8 mouse cellular contexts compared by ENCODE assay signal in genomic region chr7:30090092-30090969, GRCm38 (mm10). TPM values are rescaled to one million over a fixed set of nuclear protein-coding genes. Genes with fewer than 3 reads are reported as not detected.
DNase-seq lines count a peak whose midpoint lies in the region; ATAC-seq lines count a peak whose summit lies in the region.

Gm26920 (minus strand) TSS chr7:30090410.
Zfp566 (minus strand) TSS chr7:30090527.

- H3K27me3 ChIP-seq in hindbrain, embryonic 15.5 days = no peaks in the 10 kb centered on the region

- peak; percentile 94 for ATAC-seq in hindbrain, embryonic 15.5 days (ENCODE audit: low FRiP score, low read depth)

- peak within 1 kb of the TSS; percentile 58 for H3K4me3 ChIP-seq in hindbrain, embryonic 15.5 days

- under 1% methylated on average over 40 of the region's 40 CpGs for WGBS in hindbrain, embryonic 15.5 days

- H3K9me3 ChIP-seq in hindbrain, embryonic 15.5 days = no peaks in the 10 kb centered on the region

- peak within 1 kb of the TSS; percentile 64 for H3K9ac ChIP-seq in hindbrain, embryonic 15.5 days

- DNase-seq in T-cell, adult 2 months (ENCODE audit: low spot score) = peak; percentile 96
- DNase-seq in cerebellum, postnatal 36 days = peak; percentile 94 to 96
- peak; percentile 96 for DNase-seq in frontal cortex, postnatal 36 days (ENCODE audit: low spot score in 2 of 2)
- DNase-seq in left cerebral cortex, adult 11 months (ENCODE audit: low spot score) = peak; percentile 94
- DNase-seq in lung, postnatal 4 days = peak; percentile 97 to 98
- peak; percentile 96 for DNase-seq in retina, postnatal 7 days (ENCODE audit: low read depth, low spot score)
- peak; percentile 88 for DNase-seq in urinary bladder, adult 2 months (ENCODE audit: low spot score)

- H3K27ac ChIP-seq in hindbrain, embryonic 15.5 days (replicated peaks) = peak within 1 kb of the TSS; percentile 91

- H3K4me2 ChIP-seq in hindbrain, embryonic 15.5 days = peak within 1 kb of the TSS; percentile 88

- peaks cover 38% of the 10 kb centered on the region for H3K4me1 ChIP-seq in hindbrain, embryonic 15.5 days (replicated peaks)

- peaks cover 14% of the 10 kb centered on the region for H3K36me3 ChIP-seq in hindbrain, embryonic 15.5 days

RNA-seq across cellular contexts. Expression of gene Gm26920, which starts in this region (rescaled TPM):
- 1.9 and 4.0 TPM in 2 replicates for polyA plus RNA-seq in hindbrain, embryonic 15.5 days (2015; fragmentation: Nextera tagmentation; extraction: Ambion mirVana)
- 0.15 and 0.17 TPM in 2 replicates for polyA plus RNA-seq in urinary bladder, adult 2 months (2012; rRNA removed)

RNA-seq across cellular contexts. Expression of gene Zfp566, which starts in this region (rescaled TPM):
- polyA plus RNA-seq in hindbrain, embryonic 15.5 days (2015; fragmentation: Nextera tagmentation; extraction: Ambion mirVana) = 12.4 and 16.6 TPM in 2 replicates
- 3.6 and 4.7 TPM in 2 replicates for polyA plus RNA-seq in urinary bladder, adult 2 months (2012; rRNA removed)

Comparison
In these comparisons a context has a peak if more than half of its experiments do, and no peak if none do; other contexts are left out.
1. Peak in every context shown above with its lines: DNase-seq, ATAC-seq, H3K4me3 ChIP-seq and H3K27ac ChIP-seq.